Mouse (Mus musculus) mesoderm, embryonic 11.5 days (tissue): Measurements from ENCODE around the gene Sptbn1.

Experiments used
- DNase-seq: peaks from one replicate; pipeline ENCODE4 v3.0.0-alpha.2; 2012; ENCODE audit warnings: low read depth, low spot score

The Sptbn1 gene

DNA sequence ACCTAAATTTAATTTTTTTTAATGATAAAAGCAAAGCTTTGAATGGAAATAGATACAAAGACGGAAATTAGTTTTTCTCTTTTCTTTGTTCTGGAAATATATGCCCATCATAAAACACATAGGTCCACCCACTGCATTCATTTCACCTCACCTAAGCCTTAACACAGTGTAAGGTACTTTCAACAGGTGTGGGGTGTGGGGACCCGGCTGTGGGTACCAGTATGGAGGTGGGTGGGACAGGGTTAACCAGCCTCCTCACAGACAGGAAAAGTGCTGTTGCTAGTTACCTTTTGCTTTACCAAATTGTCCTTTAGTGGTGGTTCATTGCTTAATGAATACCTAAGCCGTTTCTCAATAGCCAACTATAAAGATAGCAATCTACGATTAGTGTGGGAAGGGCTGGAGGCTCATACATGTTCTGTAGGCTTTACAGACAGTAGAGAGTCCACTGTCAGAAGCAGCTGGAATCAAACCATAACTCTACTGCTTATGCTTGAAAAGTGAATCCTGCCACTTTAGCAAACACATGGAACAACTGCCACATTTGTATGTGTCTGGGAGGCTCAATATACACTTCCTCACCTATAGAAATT is 96.3 kb downstream of the Sptbn1 start:
- DNase-seq, result no peak

DNA sequence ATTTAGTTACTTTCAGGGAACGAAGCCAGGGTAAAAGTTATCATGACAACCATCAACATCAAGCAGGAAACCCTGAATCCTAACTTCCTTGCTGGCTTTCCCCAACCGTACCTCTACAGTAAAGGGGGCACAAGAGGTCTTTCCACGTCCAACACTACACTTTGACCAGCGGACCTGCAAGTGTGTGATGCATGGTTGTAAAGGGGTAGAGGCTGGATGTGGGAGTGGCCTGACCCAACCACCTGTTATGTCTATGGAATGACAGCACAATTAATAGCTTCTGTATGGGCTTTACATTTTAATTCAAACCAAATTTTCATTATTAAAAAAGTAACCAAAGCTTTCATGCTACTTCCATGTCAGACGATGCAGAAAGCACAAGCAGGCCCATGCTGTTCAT is 96.8 kb downstream of the Sptbn1 start:
- DNase-seq, result no peak

DNA sequence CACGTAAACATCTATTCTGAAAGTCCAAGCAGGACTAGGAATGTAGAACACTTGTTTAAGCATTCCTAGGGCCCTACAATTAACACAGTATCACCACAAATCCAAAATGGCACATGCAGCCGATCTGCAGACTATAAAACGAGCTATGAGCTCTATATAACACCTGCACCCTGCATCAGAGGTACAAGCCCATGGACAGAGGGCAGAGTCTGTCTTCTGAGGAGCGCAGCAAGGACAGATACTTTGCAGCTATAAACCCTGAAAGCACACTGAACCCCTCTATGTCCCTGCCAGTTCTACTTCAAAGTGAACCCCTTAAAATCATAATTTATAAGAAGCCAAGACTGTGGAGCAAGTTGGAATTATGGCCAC is 101.4 kb downstream of the Sptbn1 start:
- no peak for DNase-seq

DNA sequence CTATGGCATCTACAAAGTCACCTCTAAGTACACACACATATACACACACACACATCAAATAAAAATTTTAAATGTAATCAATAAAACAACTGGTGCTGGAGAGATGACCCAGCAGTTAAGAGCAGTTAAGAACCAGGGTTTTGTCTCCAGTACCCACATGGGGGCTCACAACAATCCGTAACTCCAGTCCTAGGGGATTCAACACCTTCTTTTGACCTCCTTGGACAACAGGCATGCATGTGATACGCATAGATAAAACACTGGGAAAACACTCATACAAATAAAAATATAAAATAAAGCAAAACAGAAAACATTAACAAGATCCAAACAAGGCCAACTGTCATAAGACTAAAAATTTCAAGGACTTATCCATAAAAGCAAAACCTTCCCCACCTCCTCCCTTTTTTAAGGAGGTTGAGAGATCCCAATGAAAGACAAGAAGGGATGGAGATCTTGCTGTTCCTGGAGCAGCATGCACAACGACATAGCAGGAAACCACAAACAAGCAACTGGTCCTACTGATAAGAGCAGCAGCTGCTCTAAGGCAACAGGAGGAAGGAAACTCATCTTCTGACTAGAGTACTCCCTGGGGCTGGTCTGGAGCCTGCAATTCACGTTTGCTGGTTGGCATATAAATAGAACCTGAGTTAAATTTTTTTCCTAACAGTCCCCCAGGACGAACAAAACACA is 102.0 kb downstream of the Sptbn1 start:
- DNase-seq, result peak; percentile 11

DNA sequence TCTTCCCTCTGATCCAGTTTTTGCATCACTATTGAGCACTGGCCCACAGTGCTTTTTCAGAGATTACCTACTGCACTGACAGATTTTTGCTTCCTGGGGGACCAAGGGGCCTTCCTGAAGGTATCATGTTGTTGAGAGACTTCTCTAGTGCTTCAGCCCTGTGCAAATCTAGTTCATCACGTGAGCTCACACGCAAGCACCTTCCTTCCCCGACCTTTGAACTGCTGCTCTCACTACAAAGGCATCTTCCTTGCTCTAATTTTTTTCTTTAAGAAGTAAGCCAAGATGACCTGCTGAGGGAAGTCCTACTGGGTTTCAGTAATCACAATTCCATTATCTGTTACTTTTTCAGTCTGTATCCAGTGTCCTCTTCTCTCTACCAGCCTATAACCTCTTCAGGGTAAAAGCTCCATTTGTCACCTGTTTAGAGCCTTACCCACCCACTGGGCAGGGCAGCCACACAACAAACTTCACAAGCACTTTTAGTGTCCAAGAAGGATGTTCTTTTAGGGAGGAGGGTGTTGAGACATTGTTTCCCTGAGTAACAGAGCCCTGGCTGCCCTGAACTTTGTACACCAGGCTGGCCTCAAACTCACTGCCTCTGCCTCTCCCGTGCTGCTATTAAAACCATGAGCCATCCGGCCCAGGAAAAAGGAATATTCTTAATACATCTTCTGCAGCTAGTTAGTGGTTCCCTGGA is 103.3 kb downstream of the Sptbn1 start:
- DNase-seq, result no peak

DNA sequence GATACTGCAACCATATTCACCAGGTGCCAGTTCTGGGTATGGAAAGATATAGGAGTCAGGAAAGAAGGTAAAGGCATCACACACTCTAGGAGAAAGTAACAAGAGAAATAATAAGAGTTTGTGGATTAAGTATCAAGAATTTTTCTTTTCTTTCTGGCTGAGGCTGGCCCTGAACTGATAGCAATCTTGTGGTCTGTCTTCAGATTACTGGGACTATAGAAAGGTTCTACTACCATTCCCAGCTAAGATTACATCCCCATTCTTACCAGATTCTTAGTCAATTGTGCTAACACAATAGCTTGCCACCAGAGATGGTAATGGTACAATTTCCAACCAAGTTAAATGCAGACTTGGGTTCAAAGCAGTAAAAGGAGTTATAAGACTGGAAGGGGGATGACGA is 104.1 kb downstream of the Sptbn1 start:
- no peak for DNase-seq

DNA sequence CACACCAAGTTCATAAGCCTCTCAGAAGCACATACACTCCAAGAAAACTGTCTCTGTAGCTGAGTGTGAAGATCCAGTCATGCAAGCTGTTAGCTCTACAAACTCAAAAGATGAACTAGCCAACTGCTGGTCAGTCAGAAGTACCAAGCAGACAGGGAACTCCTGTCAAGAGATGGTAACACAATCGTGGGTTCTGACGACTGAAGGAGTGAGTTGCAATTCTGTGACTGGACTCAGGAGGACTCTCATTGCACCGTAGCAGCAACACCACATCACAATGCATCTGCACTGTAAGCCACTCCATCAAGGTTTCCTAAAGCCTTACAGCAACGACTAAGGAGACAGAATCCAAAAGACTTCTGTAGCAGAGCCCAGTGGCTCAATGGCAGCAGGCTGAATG is 104.9 kb downstream of the Sptbn1 start:
- no peak for DNase-seq

- no peak for DNase-seq
Observed at GRCm38 (mm10) chr11:30161744-30162143, 106.2 kb downstream of the Sptbn1 start.

- peak; percentile 39 for DNase-seq
Observed at GRCm38 (mm10) chr11:30161173-30161650, 106.8 kb downstream of the Sptbn1 start.

DNA sequence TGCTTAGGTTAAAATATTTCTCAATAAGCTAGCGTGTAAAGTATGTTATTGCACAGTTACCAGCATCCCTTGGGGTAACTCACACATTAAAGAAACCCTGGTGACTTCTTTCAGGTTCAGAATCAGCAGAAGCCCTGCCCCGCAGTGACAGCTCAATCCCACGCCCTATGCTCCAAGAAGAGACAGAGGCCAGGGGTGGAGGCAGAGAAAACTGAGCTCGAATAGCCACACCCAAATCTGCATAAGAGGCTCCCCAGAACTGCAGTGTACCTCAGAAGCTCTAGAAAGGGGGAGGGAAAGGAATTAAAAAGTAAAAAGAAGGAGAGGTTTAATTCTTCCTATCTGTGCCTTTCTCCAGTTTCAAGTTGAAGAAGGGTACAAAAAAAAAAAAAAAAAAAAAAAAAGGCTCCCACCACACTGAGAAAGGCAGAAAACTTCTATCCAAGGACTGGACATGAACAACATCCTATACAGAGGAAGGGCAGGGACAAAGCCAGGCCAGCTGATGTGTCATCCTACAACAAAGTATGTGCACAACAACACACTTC is 107.3 kb downstream of the Sptbn1 start:
- DNase-seq, result no peak

DNA sequence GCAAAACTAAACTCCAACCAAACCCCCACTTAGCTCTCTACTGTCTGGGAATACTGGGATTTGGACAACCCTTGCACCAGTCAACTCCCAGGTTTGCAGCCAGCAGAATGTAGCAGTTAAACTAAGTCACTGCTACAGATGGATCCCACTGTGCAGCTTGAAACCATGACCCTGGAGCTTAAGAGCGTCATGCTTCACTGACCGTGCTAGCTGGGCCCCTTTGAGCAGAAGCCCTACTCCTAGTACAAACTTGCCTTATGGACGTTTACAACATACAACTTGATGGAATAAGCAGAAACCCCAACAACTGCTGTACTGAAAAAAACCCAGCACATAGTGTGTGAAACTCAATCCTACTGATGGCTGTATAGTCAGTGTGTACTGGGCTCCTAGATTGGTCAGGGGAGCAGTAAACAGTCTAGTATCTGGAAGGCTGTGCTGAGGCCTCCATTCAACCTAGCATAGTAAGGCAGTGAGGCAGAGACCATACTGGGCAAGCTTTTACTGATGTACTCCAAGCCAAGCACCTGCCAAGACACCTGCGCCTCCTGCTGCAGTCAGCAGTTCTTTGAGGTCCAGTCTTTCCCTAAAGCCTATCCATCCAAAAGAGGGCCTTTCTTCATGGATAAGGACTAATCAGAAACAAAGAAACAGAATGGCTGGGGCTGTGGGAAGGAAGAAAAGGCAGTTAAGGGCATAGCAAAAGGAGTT is 108.3 kb downstream of the Sptbn1 start:
- DNase-seq, result no peak

DNA sequence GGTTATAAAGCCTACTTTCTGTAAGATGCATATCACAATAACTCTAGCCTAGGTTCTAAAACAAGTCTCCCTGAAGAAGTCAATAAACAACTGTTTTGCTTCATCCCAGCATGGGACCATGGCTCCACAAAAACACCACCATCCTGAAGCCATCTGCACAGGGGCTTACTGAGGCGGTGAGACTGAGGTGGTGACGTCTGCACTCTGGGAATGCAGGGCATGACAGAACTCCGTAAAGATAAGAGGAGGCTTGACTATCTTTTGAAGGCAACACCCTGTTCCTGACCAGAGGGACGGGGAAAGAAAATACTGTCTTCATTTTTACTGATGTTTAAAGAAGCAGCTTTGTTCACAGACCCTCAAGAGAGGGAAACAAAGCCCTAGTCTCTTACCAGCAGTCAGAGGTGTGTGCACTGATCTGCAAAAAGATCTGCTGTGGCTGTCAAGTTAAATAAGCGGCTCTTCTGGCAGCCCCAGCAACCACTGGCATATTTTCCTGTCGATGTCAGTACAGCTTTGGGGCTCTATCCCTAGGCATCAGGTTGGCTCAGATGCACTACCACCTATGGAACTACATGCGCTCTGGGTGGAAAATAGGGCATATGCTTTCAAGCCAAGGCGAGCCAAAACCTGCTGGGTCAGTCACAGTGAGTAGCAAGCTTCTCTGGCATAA is 109.8 kb downstream of the Sptbn1 start:
- DNase-seq, result no peak

GRCm38 (mm10) chr11:30155887-30156286 is 112.1 kb downstream of the Sptbn1 start:
- DNase-seq, result no peak

- no peak for DNase-seq
Observed at GRCm38 (mm10) chr11:30154980-30155379, 113.0 kb downstream of the Sptbn1 start.

GRCm38 (mm10) chr11:30148888-30149287 is 119.1 kb downstream of the Sptbn1 start:
- no peak for DNase-seq

DNA sequence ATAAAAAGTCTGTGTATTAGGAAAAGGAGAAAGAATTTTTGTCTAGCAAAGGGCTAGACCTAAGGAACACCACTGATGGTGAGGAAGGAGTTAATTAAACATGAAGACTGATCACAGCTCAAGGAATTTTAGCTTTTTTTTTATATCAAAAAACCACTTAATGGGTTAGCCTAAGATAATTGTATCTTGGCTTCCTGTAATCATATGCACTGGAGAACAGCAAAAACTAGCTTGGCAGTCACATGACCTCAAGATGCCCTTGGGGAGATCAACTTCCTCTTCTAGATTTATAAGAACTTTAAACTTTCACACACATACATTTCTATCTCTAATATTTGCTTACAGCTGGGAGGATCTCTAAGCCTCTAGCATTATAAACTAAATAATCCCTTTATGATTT is 119.6 kb downstream of the Sptbn1 start:
- DNase-seq, result no peak

DNA sequence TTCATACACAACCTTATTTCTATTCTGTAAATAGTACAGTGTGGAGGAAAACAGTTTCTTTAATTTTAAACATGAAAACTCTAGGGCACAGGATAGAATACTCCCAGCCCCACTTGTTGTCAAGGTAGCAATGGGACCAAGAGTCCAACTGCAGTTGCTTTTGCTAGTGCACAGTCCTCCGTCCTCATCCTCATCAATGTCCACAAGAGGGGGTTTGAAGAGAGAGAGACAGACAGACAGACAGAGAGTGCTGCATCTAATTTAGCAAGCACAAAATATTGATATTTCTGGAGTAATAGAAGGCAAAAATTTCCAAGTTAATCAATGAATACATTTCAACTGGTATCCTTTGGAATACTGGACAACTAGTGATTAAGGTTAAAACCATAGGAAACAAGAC is 120.1 kb downstream of the Sptbn1 start:
- DNase-seq, result no peak

DNA sequence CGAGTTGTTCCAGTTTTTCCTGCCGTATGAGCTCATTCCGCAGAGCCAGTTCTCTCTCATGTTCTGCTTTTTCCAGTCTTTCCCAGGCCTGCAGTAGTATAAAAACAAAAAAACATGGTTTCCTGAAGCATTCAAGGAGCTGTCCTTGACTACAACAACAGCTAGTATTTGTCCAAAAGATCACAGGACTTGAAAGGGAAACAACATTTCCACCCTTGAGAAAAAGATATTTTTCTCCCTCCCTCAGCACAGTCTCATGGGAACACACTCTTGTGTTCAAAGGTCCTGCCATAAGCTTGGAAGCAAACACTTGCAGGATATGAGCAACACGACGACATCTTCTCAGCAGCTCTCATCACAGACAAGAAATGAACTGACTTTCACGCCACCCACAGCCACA is 124.9 kb downstream of the Sptbn1 start:
- DNase-seq, result no peak

- no peak for DNase-seq
Observed at GRCm38 (mm10) chr11:30139165-30139826, 128.7 kb downstream of the Sptbn1 start.

DNA sequence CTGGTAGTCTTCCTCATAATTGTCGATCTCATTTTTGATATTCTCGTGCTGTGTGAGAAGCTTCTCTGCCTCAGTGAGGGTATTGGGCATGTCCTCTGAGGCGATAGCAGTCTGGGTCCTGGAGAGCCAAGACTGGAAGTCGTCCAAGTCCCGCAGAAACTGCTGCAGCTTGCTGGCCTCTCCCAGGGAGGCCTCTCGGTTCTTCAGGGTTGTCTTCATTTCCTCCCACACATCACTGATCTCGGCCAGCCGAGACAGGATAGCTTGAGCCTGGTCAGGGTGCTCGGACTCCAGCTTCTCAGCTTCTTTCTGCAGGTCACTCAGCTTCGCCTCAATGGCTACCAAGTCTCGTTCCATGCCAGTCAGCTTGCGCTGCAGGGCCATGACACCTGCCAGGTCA is 130.9 kb downstream of the Sptbn1 start:
- no peak for DNase-seq

DNA sequence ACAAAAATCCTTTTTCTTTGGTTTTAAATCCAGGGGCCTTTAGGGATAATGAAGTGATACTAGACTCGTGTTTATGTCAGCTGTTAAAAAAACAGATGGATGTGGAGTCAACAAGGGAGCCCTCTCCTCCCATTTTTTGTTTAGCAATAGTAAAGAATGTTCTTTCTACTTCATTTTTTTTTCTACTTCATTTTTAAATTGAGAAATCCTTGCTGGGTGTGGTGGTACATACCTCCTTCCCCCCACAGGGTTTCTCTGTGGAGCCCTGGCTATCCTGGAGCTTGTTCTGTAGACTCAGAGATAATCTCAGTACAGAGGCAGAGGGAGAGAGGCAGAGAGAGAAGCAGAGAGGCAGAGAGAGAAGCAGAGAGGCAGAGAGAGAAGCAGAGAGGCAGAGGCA is 133.9 kb downstream of the Sptbn1 start:
- no peak for DNase-seq
